Mouse (Mus musculus): ENCODE measurements around the gene Npat.

Gene Npat

GRCm38 (mm10) chr9:53536558-53537320, at the start of gene Npat, which contains the start of gene Atm:
Gene Npat, plus strand, starts transcription at chr9:53537047.
Gene Atm, minus strand, starts transcription at chr9:53536740.
- peak; percentile 99 for DNase-seq (ENCODE audit: low spot score)

DNA sequence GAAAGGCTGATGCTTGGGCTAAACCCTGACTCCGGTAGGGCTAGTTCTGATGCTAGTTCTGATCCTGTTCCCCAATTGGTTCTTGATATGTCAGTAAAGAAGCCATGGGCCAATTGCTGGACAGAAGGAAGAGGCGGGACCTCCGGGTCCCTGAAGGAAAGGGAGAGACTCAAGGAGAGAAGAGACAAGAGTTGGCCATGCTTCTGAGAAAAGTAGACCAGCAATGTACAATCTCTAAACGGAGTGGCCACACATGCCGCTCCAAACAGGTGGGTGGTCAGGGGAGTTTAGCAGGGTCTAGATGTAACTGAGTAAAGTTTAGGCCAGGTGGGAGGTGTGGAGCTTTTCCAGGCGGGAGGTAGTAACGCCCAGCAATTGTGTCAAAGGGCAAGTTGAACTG, 28.8 kb upstream of the Npat start:
- no peak for DNase-seq (ENCODE audit: low spot score)

- DNase-seq (ENCODE audit: low spot score) = no peak
These were observed 22.8 kb upstream of the Npat start for GRCm38 (mm10) chr9:53514091-53514490.

DNA sequence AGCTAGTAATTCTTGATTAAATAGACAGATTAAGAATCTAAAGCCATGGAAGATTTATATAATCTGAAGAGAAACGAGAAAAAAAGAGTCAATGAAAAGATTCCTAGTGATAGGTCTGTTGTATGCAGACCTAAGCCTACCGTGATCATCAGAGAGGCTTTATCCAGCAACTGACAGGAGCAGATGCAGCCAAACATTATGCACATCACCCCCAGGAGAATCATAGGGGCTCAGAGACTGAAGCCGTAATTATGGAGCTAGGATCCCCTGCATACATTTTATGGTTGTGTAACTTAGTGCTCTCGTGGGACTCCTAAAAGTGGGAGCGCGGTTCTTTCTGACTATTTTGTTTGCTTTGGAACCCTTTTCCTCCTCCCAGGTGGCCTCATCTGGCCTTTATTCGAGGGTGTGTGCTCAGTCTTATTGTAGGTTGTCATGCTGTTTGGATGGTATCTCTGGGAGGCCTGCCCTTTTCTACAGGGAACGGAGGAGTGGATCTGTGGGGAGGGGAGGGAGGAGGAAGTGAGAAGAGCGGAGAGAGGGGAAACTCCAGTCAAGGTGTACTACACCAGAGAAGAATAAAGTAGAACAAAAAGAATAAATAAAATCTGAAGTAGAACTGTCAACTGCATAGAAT, 19.4 kb upstream of the Npat start:
- no peak for DNase-seq (ENCODE audit: low spot score)

GRCm38 (mm10) chr9:53535416-53536320, 1.2 kb upstream of the Npat start:
- no peak for DNase-seq (ENCODE audit: low spot score)

DNA sequence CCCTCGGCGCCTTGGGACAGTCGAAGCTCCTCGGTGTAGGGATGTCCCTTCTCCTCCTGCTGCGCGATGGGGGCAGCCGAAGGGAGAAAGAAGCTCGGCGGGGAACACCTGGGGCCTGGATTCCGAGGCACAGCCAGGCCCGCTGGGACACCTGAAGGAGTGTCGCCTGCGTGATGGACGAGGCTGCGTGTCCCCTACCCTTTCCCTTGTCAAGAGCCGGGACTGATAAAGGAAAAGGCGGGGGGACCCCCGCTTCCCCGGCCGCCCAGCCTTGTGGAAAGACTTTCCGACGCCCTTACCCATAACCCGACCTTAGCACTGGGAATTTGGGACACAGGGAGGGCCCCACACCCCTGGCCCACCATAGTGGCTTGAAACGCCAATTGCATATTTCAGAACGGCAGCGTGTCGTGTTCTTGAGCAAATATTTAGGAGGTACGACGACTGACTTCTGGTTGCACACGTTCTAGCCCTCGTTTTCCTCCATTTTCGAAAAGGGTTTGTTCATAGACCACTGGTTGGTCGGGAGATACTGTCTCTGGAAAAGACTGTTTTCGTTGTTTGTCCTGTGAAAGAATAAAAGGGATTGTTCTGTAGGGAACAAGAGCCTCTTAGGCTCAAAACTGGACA, 604 bp downstream of the Npat start:
- DNase-seq (ENCODE audit: low spot score) = peak; percentile 37

- no peak for DNase-seq (ENCODE audit: low spot score)
These were observed 33.8 kb downstream of the Npat start for GRCm38 (mm10) chr9:53570662-53571061.

DNA sequence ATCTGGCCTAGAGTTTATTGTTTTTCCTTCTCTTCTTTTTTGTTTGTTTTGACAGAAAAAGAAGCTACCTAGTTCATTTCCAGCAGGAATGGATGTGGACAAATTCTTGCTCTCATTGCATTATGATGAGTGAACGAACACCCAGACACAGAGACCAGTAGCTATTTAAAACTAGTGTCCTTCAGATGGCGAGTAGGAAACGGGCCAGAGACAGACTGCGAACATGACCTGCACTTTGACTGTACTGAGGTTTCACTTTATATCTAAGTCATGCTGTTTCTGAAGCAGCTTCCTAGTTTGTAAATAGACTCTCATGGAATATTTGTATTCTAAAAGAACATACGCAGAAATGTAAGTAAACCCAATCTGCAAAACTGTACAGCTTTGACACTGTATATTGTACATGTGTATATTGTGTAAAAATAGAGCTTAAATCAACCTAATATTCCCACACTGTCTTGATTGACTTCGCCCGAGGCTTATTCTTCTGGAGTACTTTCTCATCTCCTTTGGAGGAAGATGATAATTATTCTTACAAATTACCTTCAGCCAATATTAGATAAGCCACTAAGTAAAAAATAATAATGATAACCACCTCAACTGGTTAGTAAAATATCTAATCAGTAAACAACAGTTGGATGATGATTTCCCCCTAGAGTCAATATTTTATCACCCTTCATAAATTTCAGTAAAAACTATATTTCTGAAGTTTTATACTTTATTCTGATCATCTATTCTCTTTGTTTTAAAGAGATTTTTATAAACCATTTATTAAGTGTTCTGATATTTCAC, 35.9 kb downstream of the Npat start:
- DNase-seq (ENCODE audit: low spot score) = no peak

GRCm38 (mm10) chr9:53575721-53576120, 38.9 kb downstream of the Npat start:
- DNase-seq (ENCODE audit: low spot score) = no peak

DNA sequence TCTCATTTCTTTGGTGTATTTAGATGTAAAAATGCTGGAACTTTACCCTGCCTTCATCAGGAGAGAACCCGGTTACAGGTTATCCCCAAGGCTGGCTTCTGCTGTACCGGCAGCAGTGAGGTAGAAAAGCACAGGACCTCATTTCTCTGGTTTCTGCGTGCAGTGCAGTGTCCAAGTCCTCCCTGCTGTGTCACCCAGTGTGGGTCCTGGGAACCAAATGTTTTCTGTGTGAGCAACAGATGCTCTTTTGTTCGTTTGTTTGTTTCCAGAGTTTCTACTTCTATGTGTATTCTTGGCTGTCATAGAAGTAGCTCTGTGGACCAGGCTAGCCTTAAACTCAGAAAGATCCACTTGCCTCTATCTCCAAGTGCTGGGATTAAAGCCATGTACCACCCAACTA, 45.0 kb downstream of the Npat start:
- DNase-seq (ENCODE audit: low spot score) = no peak

DNA sequence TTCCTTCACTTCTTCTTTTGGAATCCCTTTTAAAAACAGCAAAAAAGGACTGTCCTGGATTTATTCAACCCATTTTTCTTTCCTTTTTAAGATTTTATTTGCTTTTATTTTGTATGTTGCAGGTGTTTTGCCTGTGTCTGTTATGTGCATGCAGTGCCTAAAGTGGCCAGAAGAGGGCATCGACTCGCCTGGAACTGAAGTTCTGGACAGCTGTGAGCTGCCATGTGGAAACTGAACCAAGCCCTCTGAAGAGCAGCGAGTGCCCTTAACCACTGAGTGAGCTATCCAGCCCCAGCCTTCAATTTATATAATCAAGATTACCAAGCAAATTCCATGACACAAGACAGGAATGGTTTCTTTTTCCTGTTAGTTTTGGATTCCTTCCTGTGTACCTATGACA, 57.9 kb downstream of the Npat start:
- DNase-seq (ENCODE audit: low spot score) = peak; percentile 47

GRCm38 (mm10) chr9:53596971-53597600, 60.2 kb downstream of the Npat start:
- DNase-seq (ENCODE audit: low spot score) = no peak

GRCm38 (mm10) chr9:53598631-53599030, 61.8 kb downstream of the Npat start:
- DNase-seq (ENCODE audit: low spot score) = no peak

GRCm38 (mm10) chr9:53601541-53601940, 64.7 kb downstream of the Npat start:
- no peak for DNase-seq (ENCODE audit: low spot score)

DNA sequence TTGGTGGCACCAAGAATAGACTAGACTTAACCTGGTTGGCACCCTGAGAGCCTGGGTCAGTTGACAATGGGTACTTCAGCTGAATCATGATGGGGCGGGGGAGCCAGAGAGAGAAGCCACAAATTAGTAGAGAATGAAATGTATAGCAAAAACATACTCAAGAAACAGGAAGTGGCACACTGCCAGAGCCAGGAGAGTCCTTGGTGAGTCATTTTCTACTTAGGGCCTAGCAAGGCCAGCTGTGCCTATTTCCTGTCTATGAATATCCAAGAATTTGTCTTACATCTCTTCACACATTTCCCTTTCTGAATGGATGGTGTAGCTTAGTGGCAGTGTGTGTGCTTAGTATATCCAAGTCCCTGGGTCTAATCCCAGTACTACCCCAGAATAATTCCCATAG, 66.5 kb downstream of the Npat start:
- peak; percentile 63 for DNase-seq (ENCODE audit: low spot score)

DNA sequence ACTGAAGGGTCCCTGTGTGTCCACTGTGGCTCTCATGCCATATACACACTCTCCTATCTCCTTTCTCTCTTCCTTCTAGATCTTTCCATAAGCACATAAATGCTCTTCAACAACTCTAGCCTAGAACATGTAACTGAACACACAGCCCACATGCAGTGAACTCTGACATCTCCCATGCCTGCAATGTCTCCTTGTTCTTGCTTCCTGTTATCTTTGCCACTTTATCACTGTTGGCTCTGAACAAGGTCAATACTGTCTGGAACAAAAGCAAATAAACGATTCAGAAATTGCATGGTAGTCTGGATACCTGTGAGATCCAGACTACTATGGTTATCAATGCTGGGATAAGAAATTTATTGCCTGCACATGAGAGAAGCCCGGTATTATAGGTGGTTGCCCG, 67.0 kb downstream of the Npat start:
- no peak for DNase-seq (ENCODE audit: low spot score)

DNA sequence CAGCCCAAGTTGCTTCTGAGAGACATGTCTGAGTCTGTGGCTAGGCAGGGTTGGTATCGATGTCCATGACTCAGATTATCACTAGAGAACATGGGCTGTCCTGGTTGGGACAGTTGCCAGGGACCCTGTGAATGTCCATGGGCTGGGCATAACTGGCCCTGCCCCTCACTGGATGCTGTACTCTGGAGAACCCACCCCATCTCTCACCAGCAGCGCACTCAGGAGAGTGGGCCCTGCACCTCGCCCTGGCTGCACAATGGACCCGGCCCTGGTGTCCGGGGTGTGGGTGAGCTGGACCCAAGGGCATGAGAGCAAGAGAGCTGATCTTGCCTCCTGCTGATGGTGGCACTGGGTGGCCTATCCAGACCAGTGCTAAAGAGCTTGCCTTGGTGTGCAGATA, 68.1 kb downstream of the Npat start:
- DNase-seq (ENCODE audit: low spot score) = no peak

- DNase-seq (ENCODE audit: low spot score) = no peak
These were observed 70.3 kb downstream of the Npat start for GRCm38 (mm10) chr9:53607192-53607591.

DNA sequence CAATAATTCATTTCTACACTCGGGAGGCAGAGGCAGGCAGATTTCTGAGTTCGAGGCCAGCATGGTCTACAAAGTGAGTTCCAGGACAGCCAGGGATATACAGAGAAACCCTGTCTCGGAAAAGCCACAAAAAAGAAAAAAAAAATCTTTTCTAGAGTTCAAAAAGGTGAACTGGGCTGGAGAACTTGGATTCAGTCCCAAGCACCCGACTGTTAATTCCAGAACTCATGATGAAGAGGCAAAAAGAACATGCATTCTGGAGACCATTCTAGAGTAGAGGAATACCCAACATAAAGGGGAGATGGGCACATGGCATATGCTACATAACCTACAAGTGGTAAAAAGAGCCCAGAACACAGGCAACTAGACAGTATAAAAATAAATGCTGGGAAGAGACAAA, 71.0 kb downstream of the Npat start:
- DNase-seq (ENCODE audit: low spot score) = no peak

DNA sequence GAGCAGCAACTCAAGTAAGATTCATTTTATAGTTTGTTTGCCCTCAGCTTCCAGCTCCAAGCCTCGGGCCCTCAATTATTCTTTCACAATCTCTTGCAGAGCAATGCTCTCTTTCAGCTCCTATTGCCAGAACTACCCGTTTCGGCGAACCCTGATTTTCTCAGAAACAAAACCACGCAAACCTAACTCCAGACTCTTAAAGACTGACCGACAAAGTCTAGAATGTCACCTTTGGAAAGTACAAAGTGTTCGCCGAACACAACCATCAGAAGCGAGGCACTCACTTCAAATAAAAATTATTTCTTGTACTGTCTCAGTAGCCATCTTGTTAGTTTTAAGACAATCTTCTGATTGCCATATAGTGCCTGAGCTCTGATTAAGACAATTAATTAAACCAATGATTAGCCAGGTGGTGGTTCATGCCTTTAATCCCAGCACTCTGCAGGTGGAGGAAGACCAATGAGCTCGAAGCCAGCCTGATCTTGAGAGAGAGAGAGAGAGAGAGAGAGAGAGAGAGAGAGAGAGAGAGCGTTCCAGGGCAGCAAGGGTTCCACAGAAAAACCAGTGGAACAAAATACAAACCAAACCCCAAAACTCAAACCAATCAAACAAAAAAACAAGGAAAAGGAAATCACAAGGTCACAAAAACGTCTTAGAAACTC, 72.6 kb downstream of the Npat start:
- no peak for DNase-seq (ENCODE audit: low spot score)
